Mouse (Mus musculus) left cerebral cortex, postnatal 14 days (tissue): ENCODE results near the gene Casz1. TPM values are rescaled to one million over a fixed set of nuclear protein-coding genes. Genes with fewer than 3 reads are reported as not detected.

Experiments
- DNase-seq, 2 experiments: peaks; one replicate each; pipeline ENCODE4 v3.0.0; 2021 to 2022; ENCODE audit warnings: low spot score in 2 of 2, mixed read lengths in 1 of 2
- intact Hi-C: fragments of 180-260 bp; cut with DNase I; formaldehyde crosslinking; loops from one replicate; pipeline ENCODE4 v1.15.1; 2025
- total RNA-seq, 2 experiments: library from RNA; stranded (reverse); gene quantifications; 2 replicates each; pipeline ENCODE4 v1.2.3; 2021

Gene Casz1
- total RNA-seq, 2 experiments from 2014 or later: 1.1 to 1.6 TPM

- intact Hi-C loops: no loop called here
- DNase-seq: no peak
These were observed 9.2 kb upstream of the Casz1 start for GRCm38 (mm10) chr4:148795038-148795437.

- no peak for DNase-seq
- intact Hi-C loops: no loop called here
These were observed 6.5 kb upstream of the Casz1 start for GRCm38 (mm10) chr4:148797475-148798324.

- intact Hi-C loops: no loop called here
- no peak for DNase-seq
These were observed 1.2 kb upstream of the Casz1 start for GRCm38 (mm10) chr4:148803031-148803430.

GRCm38 (mm10) chr4:148803636-148804035 is 593 bp upstream of the Casz1 start:
- intact Hi-C loops: no loop called here
- no peak for DNase-seq

- intact Hi-C loops: no loop called here
- DNase-seq: no peak
These were observed 541 bp downstream of the Casz1 start for GRCm38 (mm10) chr4:148804780-148805160.

GRCm38 (mm10) chr4:148805161-148805810 is 1.1 kb downstream of the Casz1 start:
- intact Hi-C loops: no loop called here
- no peak for DNase-seq

GRCm38 (mm10) chr4:148805811-148806747 is 1.9 kb downstream of the Casz1 start:
- intact Hi-C loops: no loop called here
- no peak for DNase-seq

- intact Hi-C loops: no loop called here
- no peak for DNase-seq
These were observed 2.6 kb downstream of the Casz1 start for GRCm38 (mm10) chr4:148806836-148807235.

GRCm38 (mm10) chr4:148807397-148807796 is 3.2 kb downstream of the Casz1 start:
- no peak for DNase-seq
- intact Hi-C loops: no loop called here

- intact Hi-C loops: no loop called here
- no peak for DNase-seq
These were observed 4.6 kb downstream of the Casz1 start for GRCm38 (mm10) chr4:148808839-148809238.

- intact Hi-C loops: loop anchor here (5.0 kb wide), 1 partner anchor 92 kb away; no protein-coding TSS in a partner anchor
- no peak for DNase-seq
These were observed 6.5 kb downstream of the Casz1 start for GRCm38 (mm10) chr4:148810706-148811105.

- intact Hi-C loops: loop anchor here (5.0 kb wide), 1 partner anchor 90 kb away; no protein-coding TSS in a partner anchor
- DNase-seq: peak; percentile 28 to 40
These were observed 7.7 kb downstream of the Casz1 start for GRCm38 (mm10) chr4:148811940-148812339.

- peak in 1 of 2 experiments; percentile 15 for DNase-seq
- intact Hi-C loops: loop anchor here (5.0 kb wide), 1 partner anchor 89 kb away; no protein-coding TSS in a partner anchor
These were observed 9.0 kb downstream of the Casz1 start for GRCm38 (mm10) chr4:148813247-148813646.

GRCm38 (mm10) chr4:148816556-148816955 is 12.3 kb downstream of the Casz1 start:
- no peak for DNase-seq

GRCm38 (mm10) chr4:148818161-148818560 is 13.9 kb downstream of the Casz1 start:
- DNase-seq: no peak
- intact Hi-C loops: no loop called here

More at GRCm38 (mm10) chr4:148816556-148816955, 12.3 kb downstream of the Casz1 start:
- intact Hi-C loops: no loop called here

GRCm38 (mm10) chr4:148820171-148820570 is 15.9 kb downstream of the Casz1 start:
- DNase-seq: no peak
- intact Hi-C loops: no loop called here

GRCm38 (mm10) chr4:148823281-148823680 is 19.1 kb downstream of the Casz1 start:
- intact Hi-C loops: no loop called here
- no peak for DNase-seq

- intact Hi-C loops: no loop called here
- no peak for DNase-seq
These were observed 26.1 kb downstream of the Casz1 start for GRCm38 (mm10) chr4:148830350-148830749.

- DNase-seq: no peak
- intact Hi-C loops: no loop called here
These were observed 29.2 kb downstream of the Casz1 start for GRCm38 (mm10) chr4:148833245-148833990.
